Mouse (Mus musculus) bone marrow, adult 2 months (tissue): ENCODE results near the gene 4931406C07Rik. TPM values are rescaled to one million over a fixed set of nuclear protein-coding genes. Genes with fewer than 3 reads are reported as not detected.
"Not testable (repeated sequence)": the region's sequence is repeated elsewhere in the genome, so short reads cannot be mapped to it uniquely, and the experiment has no call there.

ENCODE experiments used
- H3K27ac ChIP-seq: fragments of 200-500 bp; 2 replicates; pipeline ENCODE4 v1.5.1; 2012; ENCODE audit warnings: low read depth, mild to moderate bottlenecking, control low read depth, inconsistent platforms, low read length; ENCODE audit not compliant: control insufficient read depth, poor library complexity, insufficient read depth
- H3K4me1 ChIP-seq: fragments of 200-500 bp; 2 replicates; pipeline ENCODE4 v1.6.1; 2011; ENCODE audit warnings: low read length; ENCODE audit not compliant: control insufficient read depth, insufficient read depth
- H3K4me3 ChIP-seq: fragments of 200-500 bp; replicated peaks from 2 replicates; pipeline ENCODE3; 2011; ENCODE audit warnings: mild to moderate bottlenecking, low read depth, low read length, control low read depth; ENCODE audit not compliant: control insufficient read depth
- CTCF ChIP-seq: fragments of 200-500 bp; IDR thresholded peaks from 2 replicates; pipeline ENCODE4 v1.5.1; 2011; ENCODE audit warnings: low read length, control low read depth; ENCODE audit not compliant: control insufficient read depth, insufficient read depth
- POLR2A ChIP-seq: fragments of 200-500 bp; IDR thresholded peaks from 2 replicates; pipeline ENCODE4 v1.6.1; 2011; ENCODE audit warnings: low read depth, mild to moderate bottlenecking, control low read depth, low read length, borderline replicate concordance; ENCODE audit not compliant: control insufficient read depth
- WGBS: fragments of 180-500 bp; shearing (Covaris S2); methylation state at CpG from one replicate; pipeline ENCODE4 v1.1.7; 2018; 5-methylcytosine and 5-hydroxymethylcytosine counted together
- polyA plus RNA-seq: library from polyadenylated mRNA; stranded (reverse); fragments of >200 nt; gene quantifications from 2 replicates; pipeline ENCODE4 v1.2.4, GENCODE M21; 2011; ENCODE audit warnings: low replicate concordance; ENCODE audit not compliant: missing spikeins, insufficient read depth, insufficient read length

The 4931406C07Rik gene
- polyA plus RNA-seq, 1 experiment, result 14.5 TPM

DNA sequence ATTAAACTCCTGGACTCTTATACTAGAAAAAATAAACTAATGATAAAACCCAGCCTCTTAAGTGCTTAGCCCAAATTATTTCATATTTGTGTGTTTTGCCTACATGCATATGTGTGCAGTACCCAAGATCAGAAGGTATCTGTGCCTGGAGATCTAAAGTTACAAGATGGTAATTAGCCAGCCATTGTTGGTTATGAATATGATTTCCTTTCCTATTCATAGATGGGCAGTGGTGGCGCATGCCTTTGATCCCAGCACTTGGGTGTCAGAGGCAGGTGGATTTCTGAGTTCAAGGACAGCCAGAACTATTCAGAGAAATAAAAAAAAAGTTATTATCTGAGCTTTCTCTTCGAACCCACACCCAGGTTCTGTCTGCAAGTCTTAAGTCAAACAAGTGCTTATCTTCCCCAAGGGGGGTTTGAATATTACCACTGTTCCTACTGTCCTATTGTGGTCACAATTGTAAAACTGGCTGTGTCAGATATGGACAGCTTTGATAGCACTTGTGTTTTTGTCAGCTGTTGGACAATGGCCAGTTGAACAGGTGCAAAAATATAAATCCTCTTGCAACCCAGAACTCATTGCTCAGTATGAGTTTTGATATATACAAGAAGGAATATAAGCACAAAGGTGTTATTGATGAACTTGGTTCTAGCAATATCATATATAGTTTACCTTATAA, 5.9 kb upstream of the 4931406C07Rik start:
- WGBS, result 68% methylated on average over 2 of the region's 2 CpGs
- H3K27ac ChIP-seq, result no peak overlapping the region
- no peak for TF ChIP-seq POLR2A
- no peak for TF ChIP-seq CTCF
- no peak overlapping the region for H3K4me3 ChIP-seq
- no peaks in the 10 kb centered on the region; the same call in 1 of the 2 replicates for H3K4me1 ChIP-seq

DNA sequence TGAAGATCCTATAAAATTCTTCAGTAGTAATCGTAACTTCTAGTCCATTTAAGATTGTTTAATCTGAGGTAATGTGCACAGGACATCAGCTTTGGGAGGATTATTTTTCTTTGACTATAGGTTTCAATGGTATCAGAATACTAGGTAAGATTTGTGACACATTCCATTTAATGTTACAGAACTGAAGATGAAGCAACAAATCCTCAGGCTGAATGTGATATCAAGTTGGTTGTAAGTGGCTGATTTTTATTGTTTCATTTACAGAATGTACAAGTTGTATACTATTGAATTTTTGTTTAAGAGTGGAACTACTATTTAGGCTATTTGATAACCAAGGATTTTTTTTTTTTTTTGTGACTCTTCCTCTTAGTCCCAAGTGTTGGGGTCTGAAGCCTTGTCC, 3.9 kb upstream of the 4931406C07Rik start:
- peaks cover 1% of the 10 kb centered on the region; the same call in 1 of the 2 replicates for H3K4me1 ChIP-seq
- no peak overlapping the region for H3K4me3 ChIP-seq
- TF ChIP-seq POLR2A (no peak), CTCF (no peak)
- WGBS, result 92% methylated on average over 1 of the region's 1 CpGs
- no peak overlapping the region for H3K27ac ChIP-seq

DNA sequence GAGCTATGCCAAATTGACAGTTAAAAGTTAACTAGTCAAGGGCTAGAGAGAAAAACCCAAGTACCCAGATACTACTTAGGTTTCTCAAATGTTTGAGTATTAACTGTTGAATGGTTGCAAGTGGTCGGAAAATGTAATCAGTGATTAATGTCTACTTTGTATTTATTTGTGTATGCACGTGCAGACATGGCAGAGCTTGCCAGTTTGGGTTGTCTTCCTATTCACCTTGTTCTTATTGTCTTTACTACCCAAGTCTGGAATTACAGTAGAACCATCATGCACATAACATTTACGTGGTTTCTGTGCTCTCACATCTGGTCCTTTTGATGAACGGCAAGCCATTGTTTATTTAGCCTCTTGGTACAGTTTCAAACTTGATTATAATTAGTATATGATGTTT, 3.2 kb upstream of the 4931406C07Rik start:
- Histone ChIP-seq H3K27ac (no peak overlapping the region), H3K4me1 (peaks cover 1% of the 10 kb centered on the region; the same call in 1 of the 2 replicates), H3K4me3 (no peak overlapping the region)
- TF ChIP-seq CTCF, result no peak
- TF ChIP-seq POLR2A, result no peak
- WGBS, result 67% methylated on average over 4 of the region's 4 CpGs

DNA sequence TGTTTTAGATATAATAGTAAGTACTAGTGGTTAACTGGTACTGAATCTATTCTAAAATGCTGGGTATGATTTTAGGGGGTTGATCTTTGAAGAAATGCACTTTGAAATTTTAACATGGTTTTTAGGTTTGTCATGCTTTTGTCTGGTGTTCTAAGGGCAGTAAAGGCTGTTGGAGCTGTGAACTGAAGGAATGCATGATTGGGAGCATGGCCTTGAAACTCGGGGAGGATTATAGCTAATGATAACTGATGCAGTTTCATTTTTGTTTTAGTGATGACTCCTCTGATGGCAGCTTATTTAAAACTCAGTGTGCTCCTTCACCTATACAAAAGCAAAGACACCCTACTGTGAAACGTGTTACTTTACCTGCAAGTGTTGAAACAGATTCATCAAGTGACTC, 2.0 kb upstream of the 4931406C07Rik start:
- H3K27ac ChIP-seq, result no peak overlapping the region
- H3K4me3 ChIP-seq, result no peak overlapping the region
- WGBS, result 33% methylated on average over 2 of the region's 2 CpGs
- no peak for TF ChIP-seq CTCF
- TF ChIP-seq POLR2A, result no peak
- H3K4me1 ChIP-seq, result peaks cover 1% of the 10 kb centered on the region; the same call in 1 of the 2 replicates

DNA sequence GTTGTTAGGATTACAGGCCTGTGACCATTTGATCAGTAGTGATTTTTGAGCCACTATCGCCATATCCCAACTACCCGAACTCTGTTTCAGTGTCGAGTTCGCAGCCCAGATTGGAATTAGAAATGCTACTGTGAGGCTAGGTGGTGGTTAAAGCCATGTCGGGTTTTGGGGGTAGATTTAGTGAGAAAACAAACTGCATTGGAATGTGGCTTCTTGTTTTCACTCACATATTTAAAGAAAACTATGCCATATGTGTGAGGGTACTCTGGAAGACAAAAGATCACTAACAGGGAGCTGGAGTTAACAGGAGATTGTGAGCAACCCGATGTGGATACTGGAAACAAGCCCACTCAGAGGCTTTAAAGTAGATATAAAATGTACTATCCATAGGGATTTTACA, 1.0 kb upstream of the 4931406C07Rik start:
- no peak overlapping the region for H3K27ac ChIP-seq
- peak overlapping the region; percentile 30 for H3K4me3 ChIP-seq
- peaks cover 1% of the 10 kb centered on the region; the same call in 1 of the 2 replicates for H3K4me1 ChIP-seq
- no peak for TF ChIP-seq POLR2A
- no peak for TF ChIP-seq CTCF
- WGBS, result 14% methylated on average over 6 of the region's 6 CpGs

DNA sequence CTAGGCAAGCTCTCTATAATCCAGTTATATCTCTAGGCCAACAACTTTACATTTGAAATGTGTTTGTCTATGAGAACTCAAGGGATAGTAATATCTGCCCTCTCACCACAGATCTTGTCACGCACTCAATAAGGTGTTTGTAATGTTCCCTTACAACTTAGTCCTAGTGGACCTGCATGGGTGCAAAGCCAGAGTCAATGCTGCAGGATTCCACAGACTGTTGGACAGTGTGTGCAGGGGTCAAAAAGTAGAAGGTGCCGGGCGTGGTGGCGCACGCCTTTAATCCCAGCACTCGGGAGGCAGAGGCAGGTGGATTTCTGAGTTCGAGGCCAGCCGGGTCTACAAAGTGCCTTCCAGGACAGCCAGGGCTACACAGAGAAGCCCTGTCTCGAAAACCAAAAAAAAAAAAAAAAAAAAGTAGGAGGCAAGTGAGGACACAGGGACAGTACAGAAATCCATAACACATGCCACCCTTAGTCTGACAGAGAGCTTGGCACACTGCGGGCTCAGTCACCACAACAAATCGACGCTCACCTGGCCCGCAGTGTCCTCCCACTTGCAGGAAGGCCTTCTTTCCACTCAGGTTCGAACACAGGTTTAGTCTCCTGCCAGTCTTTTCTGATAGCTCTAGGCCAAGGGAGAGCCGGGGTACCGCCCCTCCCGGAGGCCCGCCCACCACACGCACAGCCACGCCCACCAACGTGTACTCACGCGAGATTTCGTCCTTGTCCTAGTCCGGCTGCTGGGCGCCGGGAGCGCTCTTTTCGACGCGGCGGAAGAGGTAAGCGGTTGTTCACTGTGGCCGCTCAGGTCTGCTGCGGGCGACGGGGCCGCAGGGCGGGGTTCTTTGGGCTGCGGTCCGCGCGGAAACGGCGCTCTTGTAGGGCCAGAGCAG, 498 bp downstream of the 4931406C07Rik start, which contains the start of gene Taf1d:
Taf1d (plus strand) TSS at position 712 of the 895 bp plus-strand sequence.
- 6% methylated on average over 45 of the region's 45 CpGs for WGBS
- peak within 1 kb of the TSS; percentile 87 for H3K27ac ChIP-seq
- peaks cover 1% of the 10 kb centered on the region; the same call in 1 of the 2 replicates for H3K4me1 ChIP-seq
- TF ChIP-seq POLR2A (peak; percentile 87; the same call in 1 of the 2 replicates), CTCF (no peak)
- peak within 1 kb of the TSS; percentile 89 for H3K4me3 ChIP-seq

DNA sequence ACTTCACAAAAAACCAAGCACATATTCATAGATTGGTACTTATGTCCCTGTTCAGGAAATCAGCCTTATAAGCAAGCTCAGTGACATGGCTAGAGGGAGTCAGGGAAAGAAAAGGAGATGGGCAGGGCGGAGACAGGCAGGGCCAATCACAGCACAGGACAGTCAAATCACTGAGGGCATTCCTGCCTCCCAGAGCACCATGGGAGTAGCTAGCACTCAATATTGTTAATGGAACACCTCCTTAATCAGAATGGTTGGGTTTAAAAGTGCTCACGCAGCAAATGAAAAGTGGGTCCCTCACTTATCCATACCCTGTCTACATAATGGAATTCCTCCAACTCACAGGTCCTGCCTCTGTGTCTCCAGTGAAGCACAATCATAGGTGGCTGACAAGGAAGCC, 3.4 kb downstream of the 4931406C07Rik start:
- Histone ChIP-seq H3K4me1 (peaks cover 1% of the 10 kb centered on the region; the same call in 1 of the 2 replicates), H3K27ac (no peak overlapping the region), H3K4me3 (no peak overlapping the region)
- TF ChIP-seq POLR2A (no peak), CTCF (no peak)
- WGBS, result 83% methylated on average over 2 of the region's 2 CpGs

DNA sequence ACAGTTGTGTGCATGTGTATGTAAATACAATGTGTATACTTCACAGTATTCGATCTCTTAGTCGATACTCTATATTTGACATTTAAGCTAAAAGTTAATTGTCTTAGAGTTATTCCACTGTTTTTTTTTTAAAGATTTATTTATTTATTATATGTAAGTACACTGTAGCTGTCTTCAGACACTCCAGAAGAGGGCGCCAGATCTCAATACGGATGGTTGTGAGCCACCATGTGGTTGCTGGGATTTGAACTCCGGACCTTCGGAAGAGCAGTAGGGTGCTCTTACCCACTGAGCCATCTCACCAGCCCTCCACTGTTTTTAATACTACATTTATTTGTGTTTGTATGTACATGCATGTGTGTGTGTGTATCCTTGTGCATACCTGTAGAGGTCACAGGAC, 4.2 kb downstream of the 4931406C07Rik start:
- not testable (repeated sequence) for H3K4me3 ChIP-seq, H3K4me1 ChIP-seq, H3K27ac ChIP-seq
- WGBS, result 76% methylated on average over 6 of the region's 6 CpGs
